In genomic region chr19:7121252-7121651, GRCm38 (mm10) we compare ENCODE assay signal across 9 mouse cellular contexts. TPM values are rescaled to one million over a fixed set of nuclear protein-coding genes. Genes with fewer than 3 reads are reported as not detected.
DNase-seq lines count a peak whose midpoint lies in the region; ATAC-seq and TF ChIP-seq lines count a peak whose summit lies in the region.
"Had no signal": no experiment of that assay in that cellular context is flagged by ENCODE, and none has a peak within 500 bp of the region (broad histone marks: within the 10 kb centered on the region; RNA-seq: fewer than 3 reads in every experiment).

No protein-coding gene starts in this region.

- 0 out of 2 replicates have a peak, but pooled peaks have one; percentile 22 for ATAC-seq in hindbrain, embryonic 16.5 days
- no peak for ATAC-seq in hindbrain, embryonic 12.5 days (ENCODE audit: low FRiP score)
- no peak; the same call in 1 of the 2 replicates for ATAC-seq in kidney, postnatal 0 days (replicated peaks; ENCODE audit: low FRiP score, low read depth)

- no peaks in the 10 kb centered on the region for H3K36me3 ChIP-seq in hindbrain, embryonic 16.5 days (ENCODE audit: control insufficient read depth, insufficient read depth, low read length)
- no peaks in the 10 kb centered on the region for H3K36me3 ChIP-seq in hindbrain, embryonic 12.5 days
- H3K36me3 ChIP-seq in kidney, postnatal 0 days (ENCODE audit: insufficient read depth, low read length) = no peaks in the 10 kb centered on the region

- no peak overlapping the region for H3K4me2 ChIP-seq in hindbrain, embryonic 16.5 days (ENCODE audit: low read length)
- no peak overlapping the region for H3K4me2 ChIP-seq in hindbrain, embryonic 12.5 days (replicated peaks)
- peak overlapping the region; percentile 6; the same call in 1 of the 2 replicates for H3K4me2 ChIP-seq in kidney, postnatal 0 days (ENCODE audit: low read length)

- H3K9ac ChIP-seq in hindbrain, embryonic 16.5 days (ENCODE audit: low read depth, low read length) = no peak overlapping the region
- no peak overlapping the region for H3K9ac ChIP-seq in hindbrain, embryonic 12.5 days
- H3K9ac ChIP-seq in kidney, postnatal 0 days (ENCODE audit: low read depth, low read length) = no peak overlapping the region

- no peaks in the 10 kb centered on the region for H3K27me3 ChIP-seq in hindbrain, embryonic 16.5 days (replicated peaks; ENCODE audit: control insufficient read depth, insufficient read depth, low read length)
- peaks cover 3% of the 10 kb centered on the region; the same call in 1 of the 2 replicates for H3K27me3 ChIP-seq in hindbrain, embryonic 12.5 days
- no peaks in the 10 kb centered on the region for H3K27me3 ChIP-seq in kidney, postnatal 0 days (ENCODE audit: insufficient read depth, low read length)

- H3K9me3 ChIP-seq in hindbrain, embryonic 16.5 days (ENCODE audit: control insufficient read depth, low read length) = no peaks in the 10 kb centered on the region
- no peaks in the 10 kb centered on the region for H3K9me3 ChIP-seq in hindbrain, embryonic 12.5 days (replicated peaks)
- H3K9me3 ChIP-seq in kidney, postnatal 0 days (replicated peaks; ENCODE audit: low read length) = no peaks in the 10 kb centered on the region

- no peak overlapping the region for H3K27ac ChIP-seq in hindbrain, embryonic 16.5 days (ENCODE audit: low read depth, low read length)
- H3K27ac ChIP-seq in hindbrain, embryonic 12.5 days = no peak overlapping the region
- H3K27ac ChIP-seq in kidney, postnatal 0 days = peak overlapping the region; percentile 25; the same call in 1 of the 2 replicates

- intact Hi-C loops in left cerebral cortex, postnatal 14 days (cut with DNase I) = no loop called here

- peaks cover 14% of the 10 kb centered on the region for H3K4me1 ChIP-seq in hindbrain, embryonic 16.5 days (ENCODE audit: control insufficient read depth, insufficient read depth, low read depth, low read length)
- peaks cover 34% of the 10 kb centered on the region for H3K4me1 ChIP-seq in hindbrain, embryonic 12.5 days
- H3K4me1 ChIP-seq in kidney, postnatal 0 days (replicated peaks; ENCODE audit: insufficient read depth, low read length) = peaks cover 13% of the 10 kb centered on the region

- no peak overlapping the region for H3K4me3 ChIP-seq in hindbrain, embryonic 16.5 days (ENCODE audit: low read length)
- H3K4me3 ChIP-seq in hindbrain, embryonic 12.5 days = no peak overlapping the region
- H3K4me3 ChIP-seq in kidney, postnatal 0 days (replicated peaks; ENCODE audit: low read depth, low read length) = no peak overlapping the region

- WGBS in hindbrain, embryonic 16.5 days = 38% methylated on average over 11 of the region's 11 CpGs
- 55% methylated on average over 11 of the region's 11 CpGs for WGBS in hindbrain, embryonic 12.5 days
- WGBS in kidney, postnatal 0 days = 27% methylated on average over 11 of the region's 11 CpGs

- DNase-seq in adrenal gland, adult 2 months = peak; percentile 86
- DNase-seq in cerebellum, postnatal 36 days = peak; percentile 58 to 66
- DNase-seq in kidney, postnatal 0 days (ENCODE audit: low spot score) = peak; percentile 85
- DNase-seq in frontal cortex, postnatal 14 days (ENCODE audit: low spot score in 2 of 2) = no peak
- no peak for DNase-seq in left cerebral cortex, postnatal 14 days (ENCODE audit: low spot score in 2 of 2)
- no peak for DNase-seq in embryo, embryonic 11 days
- DNase-seq: right cerebral cortex, postnatal 14 days had no signal

- TF ChIP-seq CTCF in kidney, postnatal 0 days (IDR thresholded peaks at IDR 0.05; ENCODE audit: low read depth) = peak; percentile 4; the same call in 1 of the 2 replicates

RNA-seq across cellular contexts. Expression of gene Flrt1, which starts 15.7 kb away (rescaled TPM):
- 8.8 and 11.3 TPM in 2 replicates for polyA plus RNA-seq in hindbrain, embryonic 16.5 days (2015; fragmentation: Nextera tagmentation; extraction: Ambion mirVana)
- polyA plus RNA-seq in hindbrain, embryonic 12.5 days (2016; fragmentation: Nextera tagmentation; extraction: Ambion mirVana) = 5.5 and 6.6 TPM in 2 replicates
- total RNA-seq in adrenal gland, adult 2 months (2021) = 1 to 10 TPM; 2.1 to 9.2 TPM
- 0.79 and 2.9 TPM in 2 replicates for polyA plus RNA-seq in adrenal gland, adult 2 months (2012; rRNA removed)
- polyA plus RNA-seq in kidney, postnatal 0 days (2015; fragmentation: Nextera tagmentation; extraction: Ambion mirVana) = 4.8 and 5.1 TPM in 2 replicates
- 10 to 100 TPM; 33.0 to 35.2 TPM for total RNA-seq in left cerebral cortex, postnatal 14 days (2021)

Comparison
In these comparisons a context has a peak if more than half of its experiments do, and no peak if none do; other contexts are left out.
1. DNase-seq: peak in adrenal gland, adult 2 months (single experiment), cerebellum, postnatal 36 days (2 of 2) and kidney, postnatal 0 days (single experiment); none in frontal cortex, postnatal 14 days (0 of 2), left cerebral cortex, postnatal 14 days (0 of 2) and embryo, embryonic 11 days (single experiment).